Mouse (Mus musculus) CH12.LX (cell line): ENCODE results near the gene Atp2b2.

Experiments
- CTCF ChIP-seq, 2 experiments: IDR thresholded peaks in 1 of 2; conservative IDR thresholded peaks in 1 of 2; 2 replicates each; pipeline ENCODE4 v1.5.1; 2011 to 2012; ENCODE audit warnings: low read depth in 2 of 2, low read length in 2 of 2, improper control_type of control experiment in 1 of 2, inconsistent platforms in 1 of 2, mild to moderate bottlenecking in 1 of 2, moderate library complexity in 1 of 2
- POLR2A ChIP-seq: IDR thresholded peaks from 2 replicates; pipeline ENCODE4 v1.6.1; 2011; ENCODE audit warnings: low read depth, mild to moderate bottlenecking, improper control_type of control experiment, low read length
- POLR2AphosphoS2 ChIP-seq: IDR thresholded peaks from 2 replicates; pipeline ENCODE4 v1.6.1; 2011; ENCODE audit warnings: low read depth, low read length, improper control_type of control experiment
- TCF12 ChIP-seq: IDR thresholded peaks from 2 replicates; pipeline ENCODE4 v1.6.1; 2014; ENCODE audit warnings: low read depth, mild to moderate bottlenecking, inconsistent platforms, low read length, improper control_type of control experiment
- USF1 ChIP-seq: IDR thresholded peaks from 2 replicates; pipeline ENCODE4 v1.6.1; 2014; ENCODE audit warnings: low read depth, mild to moderate bottlenecking, inconsistent platforms, low read length, improper control_type of control experiment

- TF ChIP-seq TCF12, result 0 out of 2 replicates have a peak, but pooled peaks have one; percentile 17
- TF ChIP-seq CTCF (conservative IDR thresholded peaks at IDR 0.05 in 1 of 2, IDR thresholded peaks at IDR 0.05 in 1 of 2; ENCODE audit: low read depth in 2 of 2, low read length in 2 of 2), result no peak
- no peak for TF ChIP-seq POLR2A
- no peak for TF ChIP-seq POLR2AphosphoS2
- peak; percentile 73 for TF ChIP-seq USF1
Measured at GRCm38 (mm10) chr6:113714276-113714675, 328.1 kb downstream of the Atp2b2 start.
